Mouse (Mus musculus) mouse embryonic stem cell (cell line): ENCODE results near the gene Tomm40l.

ENCODE experiments used
- in situ Hi-C, 2 experiments: fragments of 300-500 bp; cut with MboI; formaldehyde crosslinking; loops; 1 replicate in 1 of 2; 3 replicates in 1 of 2; pipeline ENCODE4 v1.14.3; 2019 to 2020; ENCODE audit warnings: low sequenced_read_pairs in 2 of 2, low pct_unique_long_range_greater_than_20kb in 1 of 2, mixed read lengths in 1 of 2; ENCODE audit not compliant: unreplicated experiment in 1 of 2

Gene Tomm40l

GRCm38 (mm10) chr1:171232800-171233730, 10.8 kb upstream of the Tomm40l start:
- in situ Hi-C loops = no loop called here

GRCm38 (mm10) chr1:171232348-171232747, 10.0 kb upstream of the Tomm40l start:
- in situ Hi-C loops = no loop called here

GRCm38 (mm10) chr1:171231844-171232243, 9.5 kb upstream of the Tomm40l start:
- in situ Hi-C loops = no loop called here

- in situ Hi-C loops = no loop called here
Measured at GRCm38 (mm10) chr1:171230215-171230614, 7.9 kb upstream of the Tomm40l start.

- in situ Hi-C loops = no loop called here
Measured at GRCm38 (mm10) chr1:171229750-171230149, 7.4 kb upstream of the Tomm40l start.

- in situ Hi-C loops = no loop called here
Measured at GRCm38 (mm10) chr1:171227879-171228278, 5.6 kb upstream of the Tomm40l start.

GRCm38 (mm10) chr1:171226780-171227179, 4.5 kb upstream of the Tomm40l start:
- in situ Hi-C loops = no loop called here

- in situ Hi-C loops = loop anchor here in 1 of 2 experiments (5.0 kb wide), 1 partner anchor 113 kb away; the partner anchor contains the start of gene Cfap126
Measured at GRCm38 (mm10) chr1:171224857-171225256, 2.5 kb upstream of the Tomm40l start, which contains the start of gene Apoa2. Gene Apoa2, plus strand, starts transcription at chr1:171225054.

GRCm38 (mm10) chr1:171223796-171224195, 1.5 kb upstream of the Tomm40l start:
- in situ Hi-C loops = loop anchor here in 1 of 2 experiments (5.0 kb wide), 1 partner anchor 111 kb away; the partner anchor contains the start of gene Cfap126

GRCm38 (mm10) chr1:171223168-171223567, 854 bp upstream of the Tomm40l start:
- in situ Hi-C loops = loop anchor here in 1 of 2 experiments (5.0 kb wide), 1 partner anchor 111 kb away; the partner anchor contains the start of gene Cfap126

GRCm38 (mm10) chr1:171221281-171222193, 777 bp downstream of the Tomm40l start:
- in situ Hi-C loops = loop anchor here in 1 of 2 experiments (5.0 kb wide), 1 partner anchor 109 kb away; the partner anchor contains the start of gene Cfap126

- in situ Hi-C loops = loop anchor here in 1 of 2 experiments (5.0 kb wide), 1 partner anchor 109 kb away; the partner anchor contains the start of gene Cfap126
Measured at GRCm38 (mm10) chr1:171220871-171221270, 1.4 kb downstream of the Tomm40l start.

- in situ Hi-C loops = loop anchor here in 1 of 2 experiments (10.0 kb wide), 1 partner anchor 92 kb away; no protein-coding TSS in a partner anchor
Measured at GRCm38 (mm10) chr1:171216241-171216955, 5.9 kb downstream of the Tomm40l start.

- in situ Hi-C loops = loop anchor here in 1 of 2 experiments (10.0 kb wide), 1 partner anchor 89 kb away; no protein-coding TSS in a partner anchor
Measured at GRCm38 (mm10) chr1:171213801-171214496, 8.4 kb downstream of the Tomm40l start, which contains the start of gene Nr1i3. Gene Nr1i3, plus strand, starts transcription at chr1:171213970.

GRCm38 (mm10) chr1:171212854-171213253, 9.5 kb downstream of the Tomm40l start:
- in situ Hi-C loops = loop anchor here in 1 of 2 experiments (10.0 kb wide), 1 partner anchor 88 kb away; no protein-coding TSS in a partner anchor

GRCm38 (mm10) chr1:171209409-171209808, 12.9 kb downstream of the Tomm40l start:
- in situ Hi-C loops = no loop called here
